Mouse (Mus musculus) stomach, embryonic 16.5 days (tissue): ENCODE results near the gene Abca6. TPM values are rescaled to one million over a fixed set of nuclear protein-coding genes. Genes with fewer than 3 reads are reported as not detected.

Experiments
- ATAC-seq: fragments of 200-750 bp; cut with Nextera tagmentation; 2 replicates; pipeline ENCODE4 v1.8.0; 2017; ENCODE audit warnings: moderate number of reproducible peaks, moderate TSS enrichment; ENCODE audit not compliant: insufficient read depth, low FRiP score
- H3K27ac ChIP-seq: fragments of 300-500 bp; sonication (generic); 2 replicates; pipeline ENCODE4 v1.5.1; 2014; ENCODE audit warnings: low read length
- H3K27me3 ChIP-seq: fragments of 300-500 bp; sonication (generic); 2 replicates; pipeline ENCODE4 v1.6.1; 2014; ENCODE audit warnings: low read length, control low read depth, mixed read lengths; ENCODE audit not compliant: control insufficient read depth, insufficient read depth
- H3K36me3 ChIP-seq: fragments of 300-500 bp; sonication (generic); 2 replicates; pipeline ENCODE4 v1.6.1; 2014; ENCODE audit warnings: low read length; ENCODE audit not compliant: control insufficient read depth, insufficient read depth
- H3K4me1 ChIP-seq: fragments of 300-500 bp; sonication (generic); 2 replicates; pipeline ENCODE4 v1.6.1; 2014; ENCODE audit warnings: low read length, control low read depth, mixed read lengths; ENCODE audit not compliant: control insufficient read depth, insufficient read depth
- H3K4me2 ChIP-seq: fragments of 300-500 bp; sonication (generic); 2 replicates; pipeline ENCODE4 v1.6.1; 2014; ENCODE audit warnings: low read depth, low read length, mixed read lengths
- H3K4me3 ChIP-seq: fragments of 300-500 bp; sonication (generic); replicated peaks from 2 replicates; pipeline ENCODE4 v1.5.1; 2014; ENCODE audit warnings: mild to moderate bottlenecking, low read length
- H3K9ac ChIP-seq: fragments of 300-500 bp; sonication (generic); 2 replicates; pipeline ENCODE4 v1.6.1; 2014; ENCODE audit warnings: low read length
- H3K9me3 ChIP-seq: fragments of 300-500 bp; sonication (generic); replicated peaks from 2 replicates; pipeline ENCODE4 v1.6.1; 2016; ENCODE audit warnings: low read length, control low read depth; ENCODE audit not compliant: control insufficient read depth
- WGBS: fragments of 180-500 bp; shearing (Covaris S2); extraction: QIAGEN DNeasy Blood & Tissue Kit; methylation state at CpG from one replicate; pipeline ENCODE4 v1.1.7; 2014; 5-methylcytosine and 5-hydroxymethylcytosine counted together
- polyA plus RNA-seq: library from polyadenylated mRNA; unstranded; fragments of >200 nt; fragmentation: Nextera tagmentation; extraction: Ambion mirVana; gene quantifications from 2 replicates; pipeline ENCODE4 v1.2.1, GENCODE M21; 2015

Gene Abca6
- 0.85 and 1.7 TPM in 2 replicates for polyA plus RNA-seq

GRCm38 (mm10) chr11:110251534-110251933 lies at the start of gene Abca6:
Gene Abca6 (minus strand): TSS chr11:110251776.
- ATAC-seq, result no peak
- H3K4me1 ChIP-seq, result no peaks in the 10 kb centered on the region
- WGBS, result 12% methylated on average over 8 of the region's 8 CpGs
- no peak within 1 kb of the TSS for H3K27ac ChIP-seq
- H3K36me3 ChIP-seq, result no peaks in the 10 kb centered on the region
- H3K9ac ChIP-seq, result no peak within 1 kb of the TSS
- H3K4me2 ChIP-seq, result peak within 1 kb of the TSS; percentile 46
- no peaks in the 10 kb centered on the region for H3K27me3 ChIP-seq
- no peaks in the 10 kb centered on the region for H3K9me3 ChIP-seq
- peak within 1 kb of the TSS; percentile 36 for H3K4me3 ChIP-seq

- no peaks in the 10 kb centered on the region for H3K9me3 ChIP-seq
- no peaks in the 10 kb centered on the region for H3K4me1 ChIP-seq
- no peak overlapping the region for H3K9ac ChIP-seq
- WGBS, result 70% methylated on average over 13 of the region's 13 CpGs
- no peaks in the 10 kb centered on the region for H3K27me3 ChIP-seq
- ATAC-seq, result no peak
- H3K4me2 ChIP-seq, result no peak overlapping the region
- H3K27ac ChIP-seq, result no peak overlapping the region
- no peaks in the 10 kb centered on the region for H3K36me3 ChIP-seq
- no peak overlapping the region for H3K4me3 ChIP-seq
Observed at GRCm38 (mm10) chr11:110297917-110298533, 46.4 kb upstream of the Abca6 start.

GRCm38 (mm10) chr11:110290586-110290985 lies 39.0 kb upstream of the Abca6 start:
- ATAC-seq, result no peak
- no peaks in the 10 kb centered on the region for H3K9me3 ChIP-seq
- WGBS, result 75% methylated on average over 2 of the region's 2 CpGs

GRCm38 (mm10) chr11:110288423-110288822 lies 36.8 kb upstream of the Abca6 start:
- Histone ChIP-seq H3K9me3 (no peaks in the 10 kb centered on the region), H3K4me1 (no peaks in the 10 kb centered on the region), H3K27ac (no peak overlapping the region), H3K36me3 (no peaks in the 10 kb centered on the region), H3K9ac (no peak overlapping the region), H3K4me3 (no peak overlapping the region), H3K27me3 (no peaks in the 10 kb centered on the region), H3K4me2 (no peak overlapping the region)
- 80% methylated on average over 3 of the region's 3 CpGs for WGBS
- no peak for ATAC-seq

More at GRCm38 (mm10) chr11:110290586-110290985, 39.0 kb upstream of the Abca6 start:
- H3K4me2 ChIP-seq, result no peak overlapping the region
- no peaks in the 10 kb centered on the region for H3K27me3 ChIP-seq
- no peaks in the 10 kb centered on the region for H3K4me1 ChIP-seq
- no peak overlapping the region for H3K9ac ChIP-seq
- no peaks in the 10 kb centered on the region for H3K36me3 ChIP-seq
- no peak overlapping the region for H3K27ac ChIP-seq
- no peak overlapping the region for H3K4me3 ChIP-seq

GRCm38 (mm10) chr11:110287694-110288093 lies 36.1 kb upstream of the Abca6 start:
- WGBS, result 54% methylated on average over 9 of the region's 9 CpGs

GRCm38 (mm10) chr11:110286331-110286730 lies 34.8 kb upstream of the Abca6 start:
- Histone ChIP-seq H3K36me3 (no peaks in the 10 kb centered on the region), H3K27me3 (no peaks in the 10 kb centered on the region), H3K4me1 (no peaks in the 10 kb centered on the region), H3K9me3 (no peaks in the 10 kb centered on the region), H3K4me3 (no peak overlapping the region), H3K27ac (no peak overlapping the region), H3K4me2 (no peak overlapping the region), H3K9ac (no peak overlapping the region)
- ATAC-seq, result no peak
- 82% methylated on average over 3 of the region's 3 CpGs for WGBS

More at GRCm38 (mm10) chr11:110287694-110288093, 36.1 kb upstream of the Abca6 start:
- no peaks in the 10 kb centered on the region for H3K36me3 ChIP-seq
- H3K9ac ChIP-seq, result no peak overlapping the region
- H3K4me1 ChIP-seq, result no peaks in the 10 kb centered on the region
- H3K4me3 ChIP-seq, result no peak overlapping the region
- H3K4me2 ChIP-seq, result no peak overlapping the region
- H3K9me3 ChIP-seq, result no peaks in the 10 kb centered on the region
- ATAC-seq, result no peak
- H3K27ac ChIP-seq, result no peak overlapping the region
- no peaks in the 10 kb centered on the region for H3K27me3 ChIP-seq

GRCm38 (mm10) chr11:110284849-110285248 lies 33.3 kb upstream of the Abca6 start:
- H3K4me1 ChIP-seq, result no peaks in the 10 kb centered on the region
- H3K27ac ChIP-seq, result no peak overlapping the region
- H3K9me3 ChIP-seq, result no peaks in the 10 kb centered on the region
- ATAC-seq, result no peak
- no peaks in the 10 kb centered on the region for H3K27me3 ChIP-seq
- H3K9ac ChIP-seq, result no peak overlapping the region
- no peaks in the 10 kb centered on the region for H3K36me3 ChIP-seq
- H3K4me2 ChIP-seq, result no peak overlapping the region
- WGBS, result 66% methylated on average over 10 of the region's 10 CpGs
- H3K4me3 ChIP-seq, result no peak overlapping the region

GRCm38 (mm10) chr11:110284185-110284787 lies 32.7 kb upstream of the Abca6 start:
- no peak for ATAC-seq
- no peaks in the 10 kb centered on the region for H3K36me3 ChIP-seq
- no peaks in the 10 kb centered on the region for H3K4me1 ChIP-seq
- no peak overlapping the region for H3K4me2 ChIP-seq
- H3K4me3 ChIP-seq, result no peak overlapping the region
- H3K9ac ChIP-seq, result no peak overlapping the region
- no peak overlapping the region for H3K27ac ChIP-seq
- H3K9me3 ChIP-seq, result no peaks in the 10 kb centered on the region
- H3K27me3 ChIP-seq, result no peaks in the 10 kb centered on the region
- 76% methylated on average over 9 of the region's 9 CpGs for WGBS

- no peaks in the 10 kb centered on the region for H3K36me3 ChIP-seq
- no peaks in the 10 kb centered on the region for H3K27me3 ChIP-seq
- H3K4me1 ChIP-seq, result no peaks in the 10 kb centered on the region
- H3K9ac ChIP-seq, result no peak overlapping the region
- no peak for ATAC-seq
- H3K27ac ChIP-seq, result no peak overlapping the region
- 46% methylated on average over 3 of the region's 3 CpGs for WGBS
- no peak overlapping the region for H3K4me3 ChIP-seq
- no peak overlapping the region for H3K4me2 ChIP-seq
- H3K9me3 ChIP-seq, result no peaks in the 10 kb centered on the region
Observed at GRCm38 (mm10) chr11:110274794-110275193, 23.2 kb upstream of the Abca6 start.
